Mouse (Mus musculus) lung, postnatal 0 days (tissue): ENCODE results near the gene H2afb3. TPM values are rescaled to one million over a fixed set of nuclear protein-coding genes. Genes with fewer than 3 reads are reported as not detected.
"Not testable (repeated sequence)": the region's sequence is repeated elsewhere in the genome, so short reads cannot be mapped to it uniquely, and the experiment has no call there.

Experiments
- ATAC-seq: fragments of 200-750 bp; cut with Nextera tagmentation; 2 replicates; pipeline ENCODE4 v1.8.0; 2017; ENCODE audit warnings: moderate library complexity
- DNase-seq: peaks from one replicate; pipeline ENCODE4 v3.0.0-alpha.2; 2016; ENCODE audit warnings: low spot score
- H3K27ac ChIP-seq: fragments of 300-500 bp; sonication (generic); 2 replicates; pipeline ENCODE4 v1.5.1; 2014; ENCODE audit warnings: antibody characterized with exemption, mild to moderate bottlenecking, low read length, mixed read lengths
- H3K27me3 ChIP-seq: fragments of 300-500 bp; sonication (generic); replicated peaks from 2 replicates; pipeline ENCODE4 v1.6.1; 2014; ENCODE audit warnings: low read length, mixed read lengths; ENCODE audit not compliant: insufficient read depth
- H3K36me3 ChIP-seq: fragments of 300-500 bp; sonication (generic); 2 replicates; pipeline ENCODE4 v1.6.1; 2014; ENCODE audit warnings: low read length, mixed read lengths; ENCODE audit not compliant: insufficient read depth
- H3K4me1 ChIP-seq: fragments of 300-500 bp; sonication (generic); 2 replicates; pipeline ENCODE4 v1.6.1; 2014; ENCODE audit warnings: antibody characterized with exemption, low read depth, low read length, mixed read lengths; ENCODE audit not compliant: insufficient read depth
- H3K4me2 ChIP-seq: fragments of 300-500 bp; sonication (generic); replicated peaks from 2 replicates; pipeline ENCODE4 v1.6.1; 2014; ENCODE audit warnings: low read depth, mild to moderate bottlenecking, low read length, moderate library complexity, mixed read lengths
- H3K4me3 ChIP-seq: fragments of 300-500 bp; sonication (generic); 2 replicates; pipeline ENCODE4 v1.5.1; 2014; ENCODE audit warnings: low read depth, low read length
- H3K9ac ChIP-seq: fragments of 300-500 bp; sonication (generic); replicated peaks from 2 replicates; pipeline ENCODE4 v1.6.1; 2014; ENCODE audit warnings: low read depth, mild to moderate bottlenecking
- H3K9me3 ChIP-seq: fragments of 300-500 bp; sonication (generic); 2 replicates; pipeline ENCODE4 v1.6.1; 2016; ENCODE audit warnings: low read length, mixed read lengths
- CTCF ChIP-seq: IDR thresholded peaks from 2 replicates; pipeline ENCODE4 v1.5.1; 2016; ENCODE audit warnings: antibody characterized with exemption, mild to moderate bottlenecking
- EP300 ChIP-seq: IDR thresholded peaks from 2 replicates; pipeline ENCODE4 v1.6.1; 2016; ENCODE audit warnings: antibody characterized with exemption, mild to moderate bottlenecking, control low read depth
- WGBS: fragments of 180-500 bp; shearing (Covaris S2); extraction: QIAGEN DNeasy Blood & Tissue Kit; methylation state at CpG from one replicate; pipeline ENCODE4 v1.1.7; 2014; 5-methylcytosine and 5-hydroxymethylcytosine counted together
- polyA plus RNA-seq: library from polyadenylated mRNA; unstranded; fragments of >200 nt; fragmentation: Nextera tagmentation; extraction: Ambion mirVana; gene quantifications from 2 replicates; pipeline ENCODE4 v1.2.1, GENCODE M21; 2015

Gene H2afb3
- polyA plus RNA-seq: not detected in 2 replicates

DNA sequence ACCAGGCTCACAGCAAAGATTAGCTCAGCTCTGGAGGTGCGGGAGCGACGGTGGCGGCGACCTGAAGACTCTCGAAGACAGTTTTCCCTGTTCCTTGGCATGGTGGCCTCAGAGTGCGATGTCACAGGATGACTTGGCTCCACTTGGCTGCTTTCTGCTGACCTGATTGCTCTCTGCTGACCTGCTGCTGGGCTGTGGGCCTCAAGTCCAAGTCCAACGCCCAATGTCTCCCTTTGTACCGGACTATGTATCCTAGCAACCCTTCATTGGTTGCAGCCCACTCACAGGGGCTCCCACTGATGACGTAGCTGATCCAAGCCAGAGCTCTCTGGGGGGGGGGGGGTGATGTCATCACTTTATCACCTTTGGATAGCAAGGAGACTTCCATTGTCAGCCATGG, at the start of gene H2afb3:
Gene H2afb3, minus strand, starts transcription at position 101 of the 400 bp plus-strand sequence.
- ATAC-seq, H3K9ac ChIP-seq, H3K4me2 ChIP-seq, H3K4me3 ChIP-seq, H3K27ac ChIP-seq, H3K36me3 ChIP-seq, DNase-seq, H3K4me1 ChIP-seq, H3K27me3 ChIP-seq, H3K9me3 ChIP-seq: not testable (repeated sequence)
- WGBS: 88% methylated on average over 4 of the region's 10 CpGs

DNA sequence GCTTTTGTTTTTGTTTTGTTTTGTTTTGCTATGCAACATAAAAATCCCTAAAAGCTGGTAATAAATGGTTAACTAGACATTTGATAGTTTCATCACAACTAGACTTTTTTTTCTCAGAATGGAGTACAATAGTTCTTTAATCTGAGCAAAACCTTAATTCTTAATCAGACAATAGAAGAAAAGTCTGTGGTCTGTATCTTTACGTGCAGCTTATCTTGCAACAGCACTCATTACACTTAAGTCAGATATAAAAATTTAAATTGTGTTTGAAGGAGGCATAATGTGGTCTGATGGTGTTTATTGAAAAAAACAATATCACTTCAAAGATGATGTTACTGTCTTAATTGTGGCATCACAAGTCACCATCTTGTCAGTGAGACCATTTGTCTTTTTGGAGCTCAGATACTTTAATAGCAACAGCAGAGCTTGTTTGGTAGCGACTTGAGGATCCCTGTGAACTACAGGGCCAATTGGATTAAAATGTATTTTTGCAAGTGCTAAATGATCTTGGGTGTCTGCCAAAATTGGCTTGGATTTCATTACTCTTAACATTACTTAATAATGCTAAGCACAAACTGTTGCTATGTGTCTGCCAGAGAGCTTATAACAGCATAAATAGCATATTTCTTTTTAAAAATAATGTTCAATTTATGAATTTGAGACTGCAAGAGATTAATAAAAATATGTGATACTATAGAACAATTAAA, 11.3 kb downstream of the H2afb3 start:
- Histone ChIP-seq H3K36me3 (no peaks in the 10 kb centered on the region), H3K27ac (no peak overlapping the region), H3K27me3 (no peaks in the 10 kb centered on the region), H3K4me3 (no peak overlapping the region), H3K9me3 (no peaks in the 10 kb centered on the region), H3K4me1 (no peaks in the 10 kb centered on the region), H3K9ac (no peak overlapping the region), H3K4me2 (no peak overlapping the region)
- WGBS: 44% methylated on average over 2 of the region's 2 CpGs
- ATAC-seq (no peak), DNase-seq (no peak)
- TF ChIP-seq EP300: no peak
- no peak for TF ChIP-seq CTCF

DNA sequence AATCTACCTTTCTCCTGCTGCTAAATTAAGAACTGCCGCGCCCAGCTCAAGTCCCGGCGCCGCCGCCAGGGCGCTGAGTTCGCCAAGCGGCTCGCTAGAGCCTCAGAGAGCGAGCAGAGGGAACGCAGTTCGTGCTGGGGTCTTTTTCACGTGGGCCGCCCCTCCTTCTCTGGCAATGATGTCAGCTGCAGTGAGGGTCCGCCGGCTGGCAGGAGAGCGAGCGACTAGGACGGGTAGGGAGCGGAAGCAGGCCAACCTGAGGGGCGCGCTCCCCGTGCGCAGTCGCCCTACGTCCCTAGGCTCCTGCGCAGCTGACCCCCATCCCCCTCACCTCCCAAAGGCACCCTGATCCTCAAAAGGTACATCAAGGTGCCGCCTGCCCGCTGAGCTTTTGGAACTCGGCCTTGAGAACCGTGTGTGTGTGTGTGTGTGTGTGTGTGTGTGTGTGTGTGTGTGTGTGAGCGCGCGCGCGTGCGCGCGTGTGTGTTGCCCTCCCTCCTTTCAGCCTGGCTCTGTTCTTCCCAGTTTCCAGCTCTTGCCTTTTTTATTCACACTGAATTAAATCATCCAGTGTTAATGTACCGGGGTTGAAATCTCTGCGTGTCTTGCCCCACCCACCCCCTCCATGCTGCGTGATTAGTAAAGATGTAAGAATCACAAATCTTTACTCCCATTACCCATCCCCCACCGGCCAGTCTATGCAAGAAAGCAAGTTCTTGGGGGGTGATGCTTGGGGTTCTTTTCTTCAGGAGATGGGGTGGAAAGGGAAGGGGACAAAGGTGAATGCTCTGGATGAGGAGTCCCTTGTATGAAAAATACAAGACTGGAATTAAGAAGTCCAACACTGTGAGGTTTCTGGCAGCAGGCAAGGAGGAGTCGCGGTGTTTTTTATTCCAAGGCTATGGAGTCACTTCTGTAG, 19.8 kb downstream of the H2afb3 start:
- Histone ChIP-seq H3K9ac (no peak overlapping the region), H3K27ac (no peak overlapping the region), H3K4me2 (peak overlapping the region; percentile 59), H3K4me1 (no peaks in the 10 kb centered on the region), H3K9me3 (no peaks in the 10 kb centered on the region), H3K36me3 (no peaks in the 10 kb centered on the region), H3K27me3 (no peaks in the 10 kb centered on the region), H3K4me3 (peak overlapping the region; percentile 37)
- TF ChIP-seq EP300: no peak
- TF ChIP-seq CTCF: 0 out of 2 replicates have a peak, but pooled peaks have one; percentile 11
- ATAC-seq (no peak), DNase-seq (no peak)
- WGBS: 5% methylated on average over 29 of the region's 46 CpGs

DNA sequence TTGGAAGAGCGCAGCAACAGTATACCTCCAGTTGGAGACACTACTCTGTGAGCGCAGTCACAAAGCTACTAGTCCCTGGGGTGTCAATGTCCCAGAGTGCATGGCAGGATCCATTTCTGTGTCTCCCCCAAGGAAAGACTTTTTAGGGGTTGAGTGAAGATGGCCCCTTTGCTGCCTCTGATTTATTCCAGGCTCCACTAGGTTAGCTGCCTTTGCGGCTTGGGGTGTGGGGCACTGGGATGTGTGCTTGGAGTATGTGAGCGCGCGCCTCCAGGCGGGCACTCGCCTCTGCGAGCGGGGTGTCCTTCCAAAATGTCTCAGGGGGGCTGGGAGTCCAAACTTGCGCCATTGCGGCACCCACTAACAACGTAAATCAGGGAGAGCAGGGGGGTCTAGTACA, 21.2 kb downstream of the H2afb3 start:
- H3K36me3 ChIP-seq: no peaks in the 10 kb centered on the region
- WGBS: 9% methylated on average over 13 of the region's 13 CpGs
- no peak overlapping the region for H3K27ac ChIP-seq
- H3K4me1 ChIP-seq: no peaks in the 10 kb centered on the region
- no peaks in the 10 kb centered on the region for H3K27me3 ChIP-seq
- no peak overlapping the region for H3K4me3 ChIP-seq
- H3K9me3 ChIP-seq: no peaks in the 10 kb centered on the region
- DNase-seq (no peak), ATAC-seq (no peak)
- H3K9ac ChIP-seq: no peak overlapping the region
- peak overlapping the region; percentile 51; the same call in 1 of the 2 replicates for H3K4me2 ChIP-seq
- TF ChIP-seq EP300 (no peak), CTCF (no peak)

DNA sequence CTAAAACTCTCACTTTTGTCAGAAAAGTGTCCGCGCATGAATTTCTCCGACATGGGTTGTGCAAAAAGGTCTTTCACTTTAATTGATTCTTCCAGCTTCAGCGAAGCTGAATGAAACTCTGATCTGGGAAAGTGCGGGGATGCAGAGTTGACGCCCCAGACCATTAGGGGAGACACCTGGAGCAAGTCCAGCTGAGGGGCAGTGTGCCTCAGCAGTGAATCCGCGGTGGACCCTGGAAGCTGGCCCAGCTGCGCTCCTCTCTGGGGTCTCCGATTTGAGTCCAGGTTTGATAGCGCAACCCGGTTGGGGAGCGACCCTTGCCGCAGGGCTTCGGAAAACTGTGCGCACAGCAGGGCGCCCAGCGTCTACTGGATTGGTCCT, 22.0 kb downstream of the H2afb3 start:
- Histone ChIP-seq H3K4me2 (peak overlapping the region; percentile 51), H3K27me3 (no peaks in the 10 kb centered on the region), H3K9me3 (no peaks in the 10 kb centered on the region), H3K4me1 (no peaks in the 10 kb centered on the region), H3K36me3 (no peaks in the 10 kb centered on the region), H3K4me3 (peak overlapping the region; percentile 28), H3K9ac (no peak overlapping the region), H3K27ac (no peak overlapping the region)
- TF ChIP-seq CTCF: no peak
- ATAC-seq: no peak
- 13% methylated on average over 14 of the region's 18 CpGs for WGBS
- DNase-seq: no peak

DNA sequence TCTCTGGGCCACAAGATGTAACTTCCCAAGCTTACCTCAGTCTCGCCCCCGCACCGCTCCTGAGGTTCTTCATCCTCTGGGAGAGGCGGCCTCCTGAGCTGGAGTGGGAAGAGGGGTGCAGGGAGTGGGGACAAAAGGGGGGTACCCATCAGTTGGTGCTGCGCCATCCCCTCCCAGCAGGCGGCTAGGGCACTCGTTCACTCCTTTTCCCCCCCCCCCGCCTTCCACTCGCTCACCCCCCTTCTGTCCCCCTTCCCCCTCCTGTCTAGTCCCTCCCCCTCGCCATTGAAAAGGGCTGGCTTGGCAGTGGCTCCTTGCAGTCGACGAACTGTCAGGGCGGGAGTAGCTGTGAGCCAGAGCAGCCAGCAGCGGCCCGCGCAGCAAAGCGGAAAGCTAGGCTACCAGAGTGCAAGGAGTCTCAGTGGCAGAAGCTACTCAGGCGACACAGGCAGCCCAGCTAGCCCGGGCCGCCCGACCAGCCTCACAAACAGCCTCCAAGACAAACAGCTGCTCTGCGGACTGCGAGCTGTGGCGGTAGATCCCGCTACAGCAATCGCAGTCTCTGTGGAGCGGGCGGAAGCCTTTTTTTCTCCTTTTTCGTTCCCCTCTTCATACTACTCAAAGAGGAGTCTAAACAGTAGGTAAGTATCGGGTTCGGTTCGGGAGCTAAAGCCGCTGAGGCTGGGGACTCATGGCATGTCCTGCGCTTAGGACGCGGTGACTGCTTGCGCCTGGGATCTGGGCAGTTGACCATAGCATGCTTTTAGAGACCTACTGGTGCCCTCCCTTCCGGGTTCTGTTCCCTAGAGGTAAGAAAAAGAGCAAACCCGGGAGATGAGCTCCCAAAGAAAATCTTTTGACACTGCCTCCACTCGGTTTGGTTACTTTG, 22.6 kb downstream of the H2afb3 start, which contains the start of gene Pcdh11x:
Gene Pcdh11x, plus strand, starts transcription at position 249 of the 889 bp plus-strand sequence.
- ATAC-seq (peak; percentile 44), DNase-seq (peak; percentile 19)
- Histone ChIP-seq H3K9ac (no peak within 1 kb of the TSS), H3K4me2 (peak within 1 kb of the TSS; percentile 51), H3K4me1 (no peaks in the 10 kb centered on the region), H3K36me3 (no peaks in the 10 kb centered on the region), H3K4me3 (peak within 1 kb of the TSS; percentile 28), H3K9me3 (no peaks in the 10 kb centered on the region), H3K27ac (no peak within 1 kb of the TSS), H3K27me3 (no peaks in the 10 kb centered on the region)
- TF ChIP-seq CTCF: no peak
- no peak for TF ChIP-seq EP300
- WGBS: 6% methylated on average over 24 of the region's 40 CpGs
